Mouse (Mus musculus) kidney, embryonic 14.5 days (tissue): ENCODE measurements around the gene Slc4a3. TPM values are rescaled to one million over a fixed set of nuclear protein-coding genes. Genes with fewer than 3 reads are reported as not detected.

Source experiments
- ATAC-seq: fragments of 200-750 bp; cut with Nextera tagmentation; 2 replicates; pipeline ENCODE4 v1.8.0; 2017; ENCODE audit warnings: moderate number of reproducible peaks, mild to moderate bottlenecking, moderate TSS enrichment, moderate library complexity; ENCODE audit not compliant: low FRiP score, low TSS enrichment
- H3K27ac ChIP-seq: fragments of 300-500 bp; sonication (generic); 2 replicates; pipeline ENCODE4 v1.5.1; 2014; ENCODE audit warnings: low read depth, mild to moderate bottlenecking, low read length, moderate library complexity, mixed read lengths
- H3K27me3 ChIP-seq: fragments of 300-500 bp; sonication (generic); 2 replicates; pipeline ENCODE4 v1.6.1; 2014; ENCODE audit warnings: mild to moderate bottlenecking, low read length; ENCODE audit not compliant: control insufficient read depth, insufficient read depth
- H3K36me3 ChIP-seq: fragments of 300-500 bp; sonication (generic); 2 replicates; pipeline ENCODE4 v1.6.1; 2014; ENCODE audit warnings: low read length, mixed read lengths; ENCODE audit not compliant: control insufficient read depth, insufficient read depth
- H3K4me1 ChIP-seq: fragments of 300-500 bp; sonication (generic); 2 replicates; pipeline ENCODE4 v1.6.1; 2014; ENCODE audit warnings: low read length, mixed read lengths; ENCODE audit not compliant: control insufficient read depth, insufficient read depth
- H3K4me2 ChIP-seq: fragments of 300-500 bp; sonication (generic); replicated peaks from 2 replicates; pipeline ENCODE4 v1.6.1; 2014; ENCODE audit warnings: low read depth, mild to moderate bottlenecking, low read length
- H3K4me3 ChIP-seq: fragments of 300-500 bp; sonication (generic); 2 replicates; pipeline ENCODE4 v1.5.1; 2014; ENCODE audit warnings: mild to moderate bottlenecking, low read length
- H3K9ac ChIP-seq: fragments of 300-500 bp; sonication (generic); 2 replicates; pipeline ENCODE4 v1.6.1; 2014; ENCODE audit warnings: low read depth, mild to moderate bottlenecking, low read length, moderate library complexity
- H3K9me3 ChIP-seq: fragments of 300-500 bp; sonication (generic); 2 replicates; pipeline ENCODE4 v1.6.1; 2016; ENCODE audit warnings: low read length; ENCODE audit not compliant: control insufficient read depth
- WGBS: fragments of 180-500 bp; shearing (Covaris S2); extraction: QIAGEN DNeasy Blood & Tissue Kit; methylation state at CpG from one replicate; pipeline ENCODE4 v1.1.7; 2014; 5-methylcytosine and 5-hydroxymethylcytosine counted together
- polyA plus RNA-seq: library from polyadenylated mRNA; unstranded; fragments of >200 nt; fragmentation: Nextera tagmentation; extraction: Ambion mirVana; gene quantifications from 2 replicates; pipeline ENCODE4 v1.2.1, GENCODE M21; 2014

The Slc4a3 gene
- polyA plus RNA-seq, 1 experiment from 2014 or later = 18.8 TPM

GRCm38 (mm10) chr1:75518427-75518826, 27.6 kb upstream of the Slc4a3 start:
- H3K36me3 ChIP-seq = no peaks in the 10 kb centered on the region
- H3K27me3 ChIP-seq = no peaks in the 10 kb centered on the region
- 97% methylated on average over 4 of the region's 4 CpGs for WGBS
- no peak overlapping the region for H3K4me2 ChIP-seq
- no peak overlapping the region for H3K9ac ChIP-seq
- H3K9me3 ChIP-seq = no peaks in the 10 kb centered on the region
- no peak for ATAC-seq
- H3K27ac ChIP-seq = peak overlapping the region; percentile 62; the same call in 1 of the 2 replicates
- H3K4me1 ChIP-seq = peaks cover 10% of the 10 kb centered on the region; the same call in 1 of the 2 replicates
- no peak overlapping the region for H3K4me3 ChIP-seq

GRCm38 (mm10) chr1:75519576-75519975, 26.5 kb upstream of the Slc4a3 start:
- Histone ChIP-seq H3K4me3 (no peak overlapping the region), H3K27me3 (no peaks in the 10 kb centered on the region), H3K27ac (peak overlapping the region; percentile 99; the same call in 1 of the 2 replicates), H3K36me3 (no peaks in the 10 kb centered on the region), H3K4me2 (no peak overlapping the region), H3K4me1 (peaks cover 10% of the 10 kb centered on the region; the same call in 1 of the 2 replicates), H3K9ac (no peak overlapping the region), H3K9me3 (no peaks in the 10 kb centered on the region)
- WGBS = 52% methylated on average over 5 of the region's 5 CpGs
- ATAC-seq = no peak

- WGBS = under 1% methylated on average over 46 of the region's 46 CpGs
- no peaks in the 10 kb centered on the region for H3K27me3 ChIP-seq
- H3K27ac ChIP-seq = peak within 1 kb of the TSS; percentile 99
- H3K9ac ChIP-seq = peak within 1 kb of the TSS; percentile 49
- peaks cover 10% of the 10 kb centered on the region; the same call in 1 of the 2 replicates for H3K4me1 ChIP-seq
- peak; percentile 97 for ATAC-seq
- H3K4me2 ChIP-seq = peak within 1 kb of the TSS; percentile 78
- no peaks in the 10 kb centered on the region for H3K9me3 ChIP-seq
- H3K4me3 ChIP-seq = peak within 1 kb of the TSS; percentile 81
- H3K36me3 ChIP-seq = peaks cover 12% of the 10 kb centered on the region
Measured at GRCm38 (mm10) chr1:75521321-75522031, 24.6 kb upstream of the Slc4a3 start, which contains the start of gene Stk11ip. Gene Stk11ip (plus strand): TSS chr1:75521529.

- Histone ChIP-seq H3K9me3 (no peaks in the 10 kb centered on the region), H3K4me1 (peaks cover 10% of the 10 kb centered on the region; the same call in 1 of the 2 replicates), H3K4me2 (no peak overlapping the region), H3K27ac (no peak overlapping the region), H3K36me3 (peaks cover 37% of the 10 kb centered on the region), H3K27me3 (no peaks in the 10 kb centered on the region), H3K9ac (no peak overlapping the region), H3K4me3 (no peak overlapping the region)
- 92% methylated on average over 7 of the region's 7 CpGs for WGBS
- ATAC-seq = no peak
Measured at GRCm38 (mm10) chr1:75524679-75525078, 21.4 kb upstream of the Slc4a3 start.

- Histone ChIP-seq H3K4me3 (no peak overlapping the region), H3K36me3 (peaks cover 66% of the 10 kb centered on the region), H3K27me3 (no peaks in the 10 kb centered on the region), H3K9me3 (no peaks in the 10 kb centered on the region), H3K27ac (no peak overlapping the region), H3K9ac (no peak overlapping the region), H3K4me1 (no peaks in the 10 kb centered on the region; the same call in 1 of the 2 replicates), H3K4me2 (no peak overlapping the region)
- WGBS = 83% methylated on average over 4 of the region's 4 CpGs
- ATAC-seq = no peak
Measured at GRCm38 (mm10) chr1:75530546-75530945, 15.5 kb upstream of the Slc4a3 start.

GRCm38 (mm10) chr1:75532280-75533172, 13.5 kb upstream of the Slc4a3 start:
- peak; percentile 44 for ATAC-seq
- Histone ChIP-seq H3K36me3 (peaks cover 59% of the 10 kb centered on the region), H3K27me3 (no peaks in the 10 kb centered on the region), H3K27ac (0 out of 2 replicates have a peak overlapping the region, but pooled peaks have one; percentile 30), H3K4me3 (no peak overlapping the region), H3K9me3 (no peaks in the 10 kb centered on the region), H3K4me2 (no peak overlapping the region), H3K9ac (no peak overlapping the region), H3K4me1 (no peaks in the 10 kb centered on the region; the same call in 1 of the 2 replicates)
- 55% methylated on average over 19 of the region's 19 CpGs for WGBS

DNA sequence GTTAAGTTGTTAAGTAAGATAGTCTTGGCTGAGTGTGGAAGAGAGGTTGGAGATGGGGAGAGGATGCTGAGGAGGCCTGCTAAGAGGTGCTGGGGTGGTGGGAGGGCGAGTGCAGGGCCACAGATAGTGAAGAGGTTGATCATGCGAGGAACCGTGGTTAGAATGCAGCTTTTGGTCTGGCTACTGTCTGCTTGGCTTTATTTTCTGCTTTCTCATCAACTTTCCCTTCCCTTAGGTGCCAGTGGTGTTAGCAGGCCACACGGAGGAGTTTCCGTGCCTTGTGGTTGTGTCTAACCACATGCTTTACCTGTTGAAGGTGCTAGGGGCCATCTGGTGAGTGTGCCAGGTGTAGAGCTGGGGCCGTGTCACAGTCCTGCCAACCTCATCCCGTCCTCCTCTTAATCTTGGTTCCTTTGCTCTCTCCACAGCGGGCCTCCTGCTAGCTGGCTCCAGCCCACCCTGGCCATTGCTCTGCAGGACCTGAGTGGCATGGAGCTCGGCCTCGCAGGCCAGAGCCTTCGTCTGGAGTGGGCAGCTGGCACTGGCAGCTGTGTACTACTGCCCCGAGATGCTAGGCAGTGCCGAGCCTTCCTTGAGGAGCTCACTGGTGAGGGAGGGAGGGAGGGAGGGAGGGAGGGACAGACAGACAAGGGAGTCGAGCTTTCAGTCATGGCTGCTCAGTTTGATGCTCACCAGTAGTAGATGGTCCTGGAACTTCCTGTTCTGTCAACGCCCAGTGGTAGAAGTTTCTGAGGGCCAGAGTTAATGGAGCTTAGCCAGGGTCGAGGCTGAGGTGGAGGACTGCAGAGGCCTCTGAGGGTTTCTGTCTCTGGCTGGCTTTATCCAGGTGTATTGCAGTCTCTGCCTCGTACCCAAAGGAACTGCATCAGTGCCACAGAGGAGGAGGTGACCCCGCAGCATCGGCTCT, 12.5 kb upstream of the Slc4a3 start:
- no peaks in the 10 kb centered on the region for H3K27me3 ChIP-seq
- H3K36me3 ChIP-seq = peaks cover 52% of the 10 kb centered on the region
- peak overlapping the region; percentile 30; the same call in 1 of the 2 replicates for H3K27ac ChIP-seq
- no peaks in the 10 kb centered on the region for H3K9me3 ChIP-seq
- H3K4me2 ChIP-seq = no peak overlapping the region
- no peak overlapping the region for H3K9ac ChIP-seq
- 71% methylated on average over 19 of the region's 19 CpGs for WGBS
- H3K4me1 ChIP-seq = no peaks in the 10 kb centered on the region; the same call in 1 of the 2 replicates
- ATAC-seq = peak; percentile 53
- H3K4me3 ChIP-seq = no peak overlapping the region

- ATAC-seq = no peak
- WGBS = 59% methylated on average over 2 of the region's 2 CpGs
- Histone ChIP-seq H3K27me3 (no peaks in the 10 kb centered on the region), H3K27ac (no peak overlapping the region), H3K4me2 (no peak overlapping the region), H3K4me3 (no peak overlapping the region), H3K9me3 (no peaks in the 10 kb centered on the region), H3K4me1 (no peaks in the 10 kb centered on the region; the same call in 1 of the 2 replicates), H3K9ac (no peak overlapping the region), H3K36me3 (peaks cover 27% of the 10 kb centered on the region)
Measured at GRCm38 (mm10) chr1:75537587-75537986, 8.5 kb upstream of the Slc4a3 start.
